Comparison of ENCODE assay signal across 8 mouse cellular contexts in the genomic region with DNA sequence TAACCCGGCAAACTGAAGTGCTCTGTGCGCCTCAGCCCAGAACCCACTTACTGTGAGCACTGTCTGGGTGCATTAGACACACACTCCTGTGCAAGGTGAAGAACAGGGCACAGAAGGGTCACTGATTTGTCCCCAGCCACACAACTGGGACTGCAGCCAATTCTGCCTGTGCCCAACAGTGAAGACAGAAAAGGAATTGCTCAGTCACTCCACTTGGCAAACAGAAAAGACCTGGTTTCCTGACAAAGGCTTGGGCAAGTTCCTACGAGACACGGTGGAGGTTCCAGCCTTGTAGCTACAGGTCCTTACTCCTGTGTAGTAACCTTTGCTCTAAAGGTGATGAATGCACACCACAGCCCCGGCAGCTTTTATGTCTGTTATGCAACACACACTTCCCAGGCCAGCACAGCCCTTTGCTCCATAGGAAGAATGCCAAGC. TPM values are rescaled to one million over a fixed set of nuclear protein-coding genes. Genes with fewer than 3 reads are reported as not detected.
A peak's percentile ranks its signal among the peaks of the same experiment; 100 is the strongest.
DNase-seq lines count a peak whose midpoint lies in the region; ATAC-seq lines count a peak whose summit lies in the region.

No protein-coding gene starts in this region.

- DNase-seq in frontal cortex, postnatal 25 days (ENCODE audit: low spot score in 2 of 2) = no peak
- DNase-seq in brain, adult 2 months (ENCODE audit: low read depth, low spot score) = peak; percentile 40
- peak; percentile 80 for DNase-seq in heart, postnatal 4 days
- DNase-seq in lung, postnatal 10 days = peak; percentile 60
- DNase-seq in spleen, postnatal 10 days (ENCODE audit: low spot score in 2 of 2) = no peak
- DNase-seq in cerebellum, adult 8-10 months = no peak

- peak; percentile 27; the same call in 1 of the 2 replicates for ATAC-seq in frontal cortex, adult (ENCODE audit: low TSS enrichment)
- ATAC-seq in activated CD4-positive, CD25-positive, alpha-beta regulatory T cell, adult 4 months = no peak

RNA-seq across cellular contexts. Expression of gene Fam161b, which starts 23.0 kb away (rescaled TPM):
- 1 to 10 TPM; 4.0 to 4.3 TPM for total RNA-seq in heart, postnatal 4 days (2021)
- under 1 TPM; 0.25 to 0.95 TPM for polyA plus RNA-seq in activated CD4-positive, CD25-positive, alpha-beta regulatory T cell, adult 4 months (2017; shearing (Covaris generic))

RNA-seq across cellular contexts. Expression of gene Coq6, which starts 23.2 kb away (rescaled TPM):
- 10 to 100 TPM; 91.6 to 94.9 TPM for total RNA-seq in heart, postnatal 4 days (2021)
- 10 to 100 TPM; 20.4 to 31.5 TPM for polyA plus RNA-seq in activated CD4-positive, CD25-positive, alpha-beta regulatory T cell, adult 4 months (2017; shearing (Covaris generic))

RNA-seq across cellular contexts. Expression of gene Entpd5, which starts 24.2 kb away (rescaled TPM):
- 10 to 100 TPM; 45.8 to 46.0 TPM for total RNA-seq in heart, postnatal 4 days (2021)
- polyA plus RNA-seq in activated CD4-positive, CD25-positive, alpha-beta regulatory T cell, adult 4 months (2017; shearing (Covaris generic)) = 10 to 100 TPM; 21.1 to 26.9 TPM

RNA-seq across cellular contexts. Expression of gene Bbof1, which starts 24.2 kb away (rescaled TPM):
- 1 to 10 TPM; 2.5 to 3.0 TPM for total RNA-seq in heart, postnatal 4 days (2021)
- polyA plus RNA-seq in activated CD4-positive, CD25-positive, alpha-beta regulatory T cell, adult 4 months (2017; shearing (Covaris generic)) = under 1 TPM in 1 of 2 experiments, not detected in 1; 0.91 TPM

RNA-seq across cellular contexts. Expression of gene Rnf113a2, which starts 32.3 kb away (rescaled TPM):
- 10 to 100 TPM; 11.3 to 13.5 TPM for total RNA-seq in heart, postnatal 4 days (2021)
- 10 to 100 TPM; 35.6 to 36.6 TPM for polyA plus RNA-seq in activated CD4-positive, CD25-positive, alpha-beta regulatory T cell, adult 4 months (2017; shearing (Covaris generic))

Comparison
In these comparisons a context has a peak if more than half of its experiments do, and no peak if none do; other contexts are left out.
1. DNase-seq: peak in brain, adult 2 months (single experiment), heart, postnatal 4 days (single experiment) and lung, postnatal 10 days (single experiment); none in frontal cortex, postnatal 25 days (0 of 2), spleen, postnatal 10 days (0 of 2) and cerebellum, adult 8-10 months (single experiment).